ENCODE assay signal across 23 mouse cellular contexts in genomic region chr16:32570042-32570441, GRCm38 (mm10). TPM values are rescaled to one million over a fixed set of nuclear protein-coding genes. Genes with fewer than 3 reads are reported as not detected.
DNase-seq lines count a peak whose midpoint lies in the region; ATAC-seq and TF ChIP-seq lines count a peak whose summit lies in the region.
"Had no signal": no experiment of that assay in that cellular context is flagged by ENCODE, and none has a peak within 500 bp of the region (broad histone marks: within the 10 kb centered on the region; RNA-seq: fewer than 3 reads in every experiment).

No protein-coding gene starts in this region.

- 86% methylated on average over 3 of the region's 3 CpGs for WGBS in heart, embryonic 10.5 days
- WGBS in heart, embryonic 13.5 days, result 86% methylated on average over 3 of the region's 3 CpGs
- 23% methylated on average over 3 of the region's 3 CpGs for WGBS in liver, adult 2 months
- 75% methylated on average over 3 of the region's 3 CpGs for WGBS in liver, embryonic 12.5 days (ENCODE audit: insufficient replicate concordance)

- no peak for DNase-seq in heart, embryonic 10.5 days (ENCODE audit: low spot score)
- DNase-seq in heart, postnatal 10 days, result no peak
- no peak for DNase-seq in heart, adult 18-20 months
- peak; percentile 86 for DNase-seq in liver, adult 2 months (ENCODE audit: extremely low read depth, low read depth, low spot score)
- DNase-seq: adrenal gland, adult 8-10 months; adrenal gland, postnatal 25 days; cerebellum, adult 18-20 months; cerebellum, adult 9-10 months; cerebellum, postnatal 14 days; forebrain, postnatal 0 days; gastrocnemius, adult 2 months; gastrocnemius, postnatal 14 days; heart, adult 2 months had no signal

- no peak for TF ChIP-seq CTCF in liver, adult 2 months (IDR thresholded peaks at IDR 0.05; ENCODE audit: low read depth, low read length)
- no peak for TF ChIP-seq CTCF in bone marrow macrophage, adult 2 months (IDR thresholded peaks at IDR 0.05; ENCODE audit: low read depth, low read length)

- peaks cover 23% of the 10 kb centered on the region for H3K4me1 ChIP-seq in heart, embryonic 10.5 days
- H3K4me1 ChIP-seq in heart, embryonic 13.5 days, result peaks cover 35% of the 10 kb centered on the region
- H3K4me1 ChIP-seq in liver, adult 2 months (ENCODE audit: control insufficient read depth, insufficient read depth, low read length), result peaks cover 4% of the 10 kb centered on the region; the same call in 1 of the 2 replicates
- H3K4me1 ChIP-seq in liver, embryonic 12.5 days, result peaks cover 11% of the 10 kb centered on the region; the same call in 1 of the 2 replicates
- H3K4me1 ChIP-seq in bone marrow macrophage, adult 2 months (ENCODE audit: control insufficient read depth, insufficient read depth, low read length), result peaks cover 30% of the 10 kb centered on the region
- H3K4me1 ChIP-seq: embryonic facial prominence, embryonic 12.5 days; embryonic facial prominence, embryonic 15.5 days; hindbrain, embryonic 12.5 days; hindbrain, embryonic 15.5 days had no signal

- no peaks in the 10 kb centered on the region for H3K79me2 ChIP-seq in liver, adult 2 months (ENCODE audit: control insufficient read depth, insufficient read depth, low read length)

- intact Hi-C loops in heart, postnatal 10 days (cut with DNase I), result no loop called here

- H3K4me3 ChIP-seq in heart, embryonic 10.5 days, result no peak overlapping the region
- no peak overlapping the region for H3K4me3 ChIP-seq in heart, embryonic 13.5 days
- H3K4me3 ChIP-seq in liver, adult 2 months (ENCODE audit: insufficient read depth, low read depth, low read length), result no peak overlapping the region
- H3K4me3 ChIP-seq in liver, embryonic 12.5 days, result no peak overlapping the region
- no peak overlapping the region for H3K4me3 ChIP-seq in bone marrow macrophage, adult 2 months (ENCODE audit: insufficient read depth, low read length)
- H3K4me3 ChIP-seq: embryonic facial prominence, embryonic 12.5 days; embryonic facial prominence, embryonic 15.5 days; gastrocnemius, adult 2 months; heart, adult 2 months; hindbrain, embryonic 12.5 days; hindbrain, embryonic 15.5 days had no signal

- H3K9me3 ChIP-seq in heart, embryonic 10.5 days, result no peaks in the 10 kb centered on the region
- no peaks in the 10 kb centered on the region for H3K9me3 ChIP-seq in heart, embryonic 13.5 days
- no peaks in the 10 kb centered on the region for H3K9me3 ChIP-seq in liver, embryonic 12.5 days (replicated peaks)
- H3K9me3 ChIP-seq: embryonic facial prominence, embryonic 12.5 days; embryonic facial prominence, embryonic 15.5 days; hindbrain, embryonic 12.5 days; hindbrain, embryonic 15.5 days had no signal

- no peak for ATAC-seq in heart, embryonic 13.5 days (ENCODE audit: extremely low read depth, insufficient number of reproducible peaks, low FRiP score, low TSS enrichment)
- ATAC-seq in liver, embryonic 12.5 days, result no peak
- ATAC-seq: activated CD4-positive, CD25-positive, alpha-beta regulatory T cell, adult 4 months; forebrain, embryonic 14.5 days; forebrain, postnatal 0 days; intestine, postnatal 0 days had no signal

- no peaks in the 10 kb centered on the region for H3K27me3 ChIP-seq in heart, embryonic 10.5 days (ENCODE audit: insufficient read depth, poor library complexity, severe bottlenecking)
- no peaks in the 10 kb centered on the region for H3K27me3 ChIP-seq in heart, embryonic 13.5 days (replicated peaks)
- H3K27me3 ChIP-seq in liver, adult 2 months (ENCODE audit: control insufficient read depth, insufficient read depth, low read length), result no peaks in the 10 kb centered on the region
- 0 out of 2 replicates have a peak, but pooled peaks cover 3% of the 10 kb centered on the region for H3K27me3 ChIP-seq in liver, embryonic 12.5 days (replicated peaks)
- H3K27me3 ChIP-seq: embryonic facial prominence, embryonic 12.5 days; embryonic facial prominence, embryonic 15.5 days; hindbrain, embryonic 12.5 days; hindbrain, embryonic 15.5 days had no signal

- no peak overlapping the region for H3K9ac ChIP-seq in heart, embryonic 13.5 days
- peak overlapping the region; percentile 52 for H3K9ac ChIP-seq in liver, adult 2 months (ENCODE audit: low read depth, low read length)
- no peak overlapping the region for H3K9ac ChIP-seq in liver, embryonic 12.5 days
- H3K9ac ChIP-seq: embryonic facial prominence, embryonic 12.5 days; embryonic facial prominence, embryonic 15.5 days; forebrain, postnatal 0 days; hindbrain, embryonic 12.5 days; hindbrain, embryonic 15.5 days had no signal

- H3K27ac ChIP-seq in heart, embryonic 10.5 days, result 0 out of 2 replicates have a peak overlapping the region, but pooled peaks have one; percentile 17
- peak overlapping the region; percentile 39; the same call in 1 of the 2 replicates for H3K27ac ChIP-seq in heart, embryonic 13.5 days (replicated peaks)
- peak overlapping the region; percentile 60 for H3K27ac ChIP-seq in liver, adult 2 months (replicated peaks; ENCODE audit: insufficient read depth, low read depth, low read length)
- H3K27ac ChIP-seq in liver, embryonic 12.5 days, result no peak overlapping the region
- H3K27ac ChIP-seq in bone marrow macrophage, adult 2 months (ENCODE audit: insufficient read depth, low read depth, low read length), result peak overlapping the region; percentile 5; the same call in 1 of the 2 replicates
- H3K27ac ChIP-seq: embryonic facial prominence, embryonic 12.5 days; embryonic facial prominence, embryonic 15.5 days; gastrocnemius, adult 2 months; heart, adult 2 months; hindbrain, embryonic 12.5 days; hindbrain, embryonic 15.5 days had no signal

- no peak for TF ChIP-seq POLR2A in liver, adult 2 months (IDR thresholded peaks at IDR 0.05; ENCODE audit: extremely low read depth, insufficient read depth, low read length)
- TF ChIP-seq POLR2A in bone marrow macrophage, adult 2 months (IDR thresholded peaks at IDR 0.05; ENCODE audit: borderline replicate concordance, low read depth, low read length), result no peak

- H3K4me2 ChIP-seq in heart, embryonic 13.5 days, result no peak overlapping the region
- H3K4me2 ChIP-seq in liver, embryonic 12.5 days, result no peak overlapping the region
- H3K4me2 ChIP-seq: embryonic facial prominence, embryonic 12.5 days; embryonic facial prominence, embryonic 15.5 days; hindbrain, embryonic 12.5 days; hindbrain, embryonic 15.5 days had no signal

- no peaks in the 10 kb centered on the region for H3K36me3 ChIP-seq in heart, embryonic 10.5 days
- H3K36me3 ChIP-seq in heart, embryonic 13.5 days, result no peaks in the 10 kb centered on the region
- no peaks in the 10 kb centered on the region for H3K36me3 ChIP-seq in liver, adult 2 months (ENCODE audit: control insufficient read depth, insufficient read depth, low read length)
- no peaks in the 10 kb centered on the region for H3K36me3 ChIP-seq in liver, embryonic 12.5 days
- H3K36me3 ChIP-seq: embryonic facial prominence, embryonic 12.5 days; embryonic facial prominence, embryonic 15.5 days; hindbrain, embryonic 12.5 days; hindbrain, embryonic 15.5 days had no signal

RNA-seq across cellular contexts. Expression of gene Tfrc, which starts 38.7 kb away (rescaled TPM):
- 72.0 and 82.0 TPM in 2 replicates for polyA plus RNA-seq in heart, embryonic 10.5 days (2016; fragmentation: Nextera tagmentation; extraction: Ambion mirVana)
- 100 to 1,000 TPM; 180 to 317 TPM for total RNA-seq in heart, postnatal 10 days (2021)
- 32.7 and 34.7 TPM in 2 replicates for polyA plus RNA-seq in heart, embryonic 13.5 days (2015; fragmentation: Nextera tagmentation; extraction: Ambion mirVana)
- 10 to 100 TPM; 27.1 to 57.1 TPM for total RNA-seq in heart, adult 18-20 months (2021)
- total RNA-seq in liver, adult 2 months (2014; rRNA removed), result 16.0 and 36.5 TPM in 2 replicates
- polyA plus RNA-seq in liver, adult 2 months (2012; rRNA removed), result 3.9 and 4.4 TPM in 2 replicates
- 327 and 339 TPM in 2 replicates for polyA plus RNA-seq in liver, embryonic 12.5 days (2016; fragmentation: Nextera tagmentation; extraction: Ambion mirVana)
- polyA plus RNA-seq in bone marrow macrophage, adult 2 months (2012; ENCODE audit: insufficient read depth, insufficient read length, missing spikeins), result 45.0 and 47.0 TPM in 2 replicates
